Mouse (Mus musculus) liver (tissue): ENCODE results near the gene Zfp212.
A peak's percentile ranks its signal among the peaks of the same experiment; 100 is the strongest.
"Not testable (repeated sequence)": the region's sequence is repeated elsewhere in the genome, so short reads cannot be mapped to it uniquely, and the experiment has no call there.

Source experiments
- DNase-seq: peaks from one replicate; pipeline ENCODE4 v3.0.0-alpha.2; 2020; ENCODE audit warnings: mixed read lengths

Gene Zfp212

DNA sequence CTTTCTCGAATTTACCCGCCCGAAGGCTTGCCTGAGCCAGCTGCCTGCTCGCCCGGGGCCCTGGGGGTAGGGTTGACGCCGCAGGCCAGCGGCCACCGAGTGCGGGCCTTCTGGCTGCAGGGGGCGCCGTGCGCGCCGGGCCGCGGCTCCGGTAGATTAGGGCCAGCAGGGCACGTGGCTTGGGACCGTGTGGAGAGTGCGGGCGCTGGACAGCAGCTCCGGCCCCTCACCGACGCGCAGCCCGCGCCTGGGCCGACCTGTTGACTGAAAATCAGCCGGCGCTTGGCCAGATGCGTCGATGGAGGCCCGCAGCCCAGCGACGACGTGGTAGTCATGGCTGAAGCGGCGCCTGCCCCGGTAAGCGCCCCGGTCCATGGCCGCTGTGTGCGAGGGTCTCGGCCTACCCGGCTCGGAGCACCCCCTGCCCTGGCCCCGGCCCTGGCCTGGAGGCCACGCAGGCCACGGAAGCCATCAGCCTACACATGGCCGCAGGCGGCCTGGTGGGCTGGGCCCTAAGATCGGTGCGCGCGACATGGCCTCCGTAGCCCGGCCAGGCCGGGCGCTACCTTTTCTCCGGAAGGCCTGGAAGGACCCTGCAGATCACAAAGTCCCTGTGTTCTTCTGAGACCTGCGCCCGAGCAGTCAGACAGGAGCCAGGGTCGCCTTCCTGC is 22.9 kb downstream of the Zfp212 start:
- DNase-seq = peak; percentile 85

DNA sequence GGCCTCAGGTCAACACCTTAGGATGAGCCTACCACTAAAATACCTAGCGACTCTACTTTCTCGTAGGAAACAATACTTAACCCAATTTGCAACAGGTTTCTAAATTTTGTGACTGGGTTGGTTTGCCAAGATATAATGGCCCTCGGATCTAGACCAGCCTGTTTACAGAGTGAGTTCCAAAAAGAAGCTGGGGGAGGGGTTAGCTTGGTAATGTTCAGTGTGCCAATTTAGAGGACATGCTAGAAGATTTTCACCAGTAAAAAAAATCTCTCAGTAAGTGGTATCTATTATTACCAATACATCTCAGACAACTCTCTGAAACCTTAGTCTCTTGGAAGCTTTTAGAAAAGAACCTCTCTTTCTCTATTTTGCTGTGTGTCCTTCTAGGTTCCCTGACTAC is 23.4 kb downstream of the Zfp212 start:
- DNase-seq = no peak

DNA sequence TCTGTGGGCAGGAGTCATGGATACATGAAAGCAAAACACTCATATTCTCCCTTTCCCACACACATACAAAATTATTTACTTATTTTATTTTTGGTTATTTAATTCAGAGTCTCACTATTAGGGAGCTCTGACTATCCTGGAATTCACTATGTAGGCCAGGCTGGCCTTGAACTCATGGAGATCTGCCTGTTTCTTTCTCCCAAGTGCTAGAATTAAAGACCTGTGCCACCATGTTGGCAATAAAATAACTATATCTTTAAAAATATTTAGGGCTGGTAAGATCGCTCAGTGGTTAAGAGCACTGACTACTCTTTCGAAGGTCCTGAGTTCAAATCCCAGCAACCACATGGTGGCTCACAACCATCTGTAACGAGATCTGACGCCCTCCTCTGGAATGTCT is 27.1 kb downstream of the Zfp212 start:
- DNase-seq = no peak

DNA sequence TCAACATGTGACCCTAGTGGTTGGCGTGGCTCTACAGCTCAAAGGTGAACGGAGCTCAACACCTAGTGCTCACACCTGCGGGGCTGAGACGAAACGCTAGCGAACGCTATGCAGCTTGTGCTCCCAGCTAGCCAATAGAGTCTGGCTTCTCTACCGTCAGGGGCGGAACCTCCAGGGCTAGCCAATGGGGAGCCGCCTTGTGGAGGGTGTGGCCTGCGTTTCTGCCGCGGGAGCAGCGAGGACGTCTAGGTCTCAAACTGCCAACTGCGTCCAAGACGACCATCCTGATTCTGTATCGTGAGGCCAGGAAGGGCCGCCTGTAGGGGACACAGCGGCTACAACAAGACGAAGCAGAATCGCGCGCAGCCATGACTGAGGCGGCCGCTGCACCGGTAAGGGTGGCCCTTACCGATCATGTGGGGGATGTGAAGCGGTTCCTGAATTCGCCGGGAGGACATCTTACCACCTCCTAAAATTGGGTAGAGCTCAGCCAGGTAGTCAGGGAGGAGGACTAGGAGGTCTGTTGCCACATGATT is 33.0 kb downstream of the Zfp212 start, which contains the start of gene Zfp956:
Gene Zfp956, plus strand, starts transcription at position 200 of the 536 bp plus-strand sequence.
- peak; percentile 96 for DNase-seq

DNA sequence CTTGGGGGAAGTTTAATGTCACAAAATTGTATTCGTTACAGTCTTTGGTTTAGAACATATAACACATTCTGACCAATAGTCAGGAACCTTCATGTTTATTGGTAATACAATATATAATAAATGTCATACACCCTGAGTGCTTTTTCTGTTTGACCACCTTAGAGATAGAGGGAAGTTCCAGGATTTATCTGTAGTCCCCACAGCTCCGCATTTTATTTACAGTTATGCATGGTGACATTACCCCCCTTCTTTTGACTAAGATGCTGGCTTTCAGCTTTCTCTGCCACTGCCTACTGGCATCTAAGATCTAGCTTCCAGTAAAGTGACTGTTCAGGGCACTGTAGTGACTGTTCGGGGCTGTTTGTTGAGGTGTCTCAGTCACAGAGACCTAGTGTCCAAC is 34.1 kb downstream of the Zfp212 start:
- no peak for DNase-seq

DNA sequence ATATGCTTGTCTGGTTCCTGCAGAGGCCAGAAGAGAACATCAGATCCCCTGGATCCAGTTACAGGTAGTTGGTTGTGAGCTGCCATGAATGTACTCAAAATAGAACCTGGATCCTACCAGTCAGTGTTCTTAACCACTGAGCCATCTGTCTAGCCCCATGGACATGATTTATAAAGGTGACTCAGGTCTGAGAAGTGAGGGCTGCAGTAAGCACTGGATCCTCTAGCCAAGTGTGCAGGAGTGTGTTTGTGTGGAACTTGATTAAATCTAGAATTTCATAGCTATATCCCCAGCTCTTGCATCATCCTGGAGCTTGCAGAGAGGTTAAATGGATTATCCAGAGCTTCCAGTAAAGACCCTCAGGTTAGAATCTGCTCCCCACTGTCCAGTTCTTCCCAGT is 37.5 kb downstream of the Zfp212 start:
- DNase-seq = no peak

DNA sequence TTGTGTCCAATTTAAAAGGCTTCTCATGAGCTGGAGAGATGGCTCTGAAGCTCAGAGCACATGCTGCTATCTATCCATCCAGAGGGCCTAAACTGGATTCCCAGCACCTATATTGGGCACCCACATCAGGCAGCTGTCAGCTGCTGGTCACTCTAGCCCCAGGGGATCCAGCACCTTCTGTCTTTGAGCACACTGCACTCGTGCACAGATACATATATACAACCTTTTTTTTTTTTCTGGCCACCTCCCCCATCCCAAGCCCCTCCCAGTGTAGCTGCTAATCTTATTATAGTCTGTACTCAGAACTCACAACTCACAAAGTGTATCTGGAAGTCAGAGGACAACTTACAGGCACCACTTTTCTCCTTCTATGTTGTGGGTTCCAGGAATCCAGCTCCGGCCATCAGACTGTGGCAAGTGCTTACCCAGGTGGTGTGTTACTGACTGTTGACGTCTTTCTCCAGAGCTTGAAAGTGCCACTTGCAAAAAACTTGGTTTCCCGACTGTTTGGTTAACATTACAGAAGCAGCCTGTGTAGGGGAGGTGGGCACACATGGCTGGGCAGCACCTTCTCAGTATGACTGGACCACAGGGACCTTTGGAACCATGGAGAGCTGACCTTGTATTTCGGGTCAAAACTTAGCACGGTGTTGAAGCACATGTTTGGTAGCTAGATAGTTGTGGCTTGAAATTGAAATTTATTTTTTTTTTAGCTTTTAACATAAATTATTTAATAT is 40.6 kb downstream of the Zfp212 start:
- DNase-seq = no peak

DNA sequence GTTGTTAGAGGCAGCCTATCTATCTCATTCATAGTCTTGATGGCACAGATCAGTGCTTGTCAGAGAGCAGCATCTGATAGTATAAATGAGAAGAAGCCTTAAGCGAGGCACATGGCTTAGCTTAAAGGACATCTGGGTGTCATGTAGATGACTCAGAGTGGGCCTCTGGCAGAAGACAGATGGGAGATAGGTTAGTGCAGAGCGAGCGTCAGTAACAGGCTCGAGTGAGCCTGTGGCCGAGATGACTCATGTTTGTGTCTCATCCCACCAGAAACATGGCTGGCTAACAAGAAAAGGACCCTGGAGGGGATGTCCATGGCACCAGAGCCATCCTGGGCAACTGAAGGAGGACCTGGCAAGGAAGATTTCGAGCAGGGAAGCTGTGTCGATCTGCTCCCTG is 42.8 kb downstream of the Zfp212 start:
- DNase-seq = no peak

DNA sequence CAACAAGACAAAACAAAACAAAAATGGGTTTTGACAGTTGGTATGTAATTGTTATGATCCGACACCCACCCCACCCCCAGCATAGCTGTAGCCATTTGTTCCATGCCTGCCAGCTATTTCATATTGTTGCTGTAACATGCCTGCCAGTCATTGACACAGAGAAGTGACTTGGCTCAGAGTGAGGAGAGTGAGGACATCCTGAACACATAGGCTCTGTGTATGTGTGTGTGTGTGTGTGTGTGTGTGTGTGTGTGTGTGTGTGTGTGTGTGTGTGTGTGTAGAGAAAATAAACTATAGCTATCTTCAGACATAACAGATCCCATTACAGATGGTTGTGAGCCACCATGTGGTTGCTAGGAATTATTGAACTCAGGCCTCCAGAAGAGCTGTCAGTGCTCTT is 47.9 kb downstream of the Zfp212 start:
- not testable (repeated sequence) for DNase-seq

DNA sequence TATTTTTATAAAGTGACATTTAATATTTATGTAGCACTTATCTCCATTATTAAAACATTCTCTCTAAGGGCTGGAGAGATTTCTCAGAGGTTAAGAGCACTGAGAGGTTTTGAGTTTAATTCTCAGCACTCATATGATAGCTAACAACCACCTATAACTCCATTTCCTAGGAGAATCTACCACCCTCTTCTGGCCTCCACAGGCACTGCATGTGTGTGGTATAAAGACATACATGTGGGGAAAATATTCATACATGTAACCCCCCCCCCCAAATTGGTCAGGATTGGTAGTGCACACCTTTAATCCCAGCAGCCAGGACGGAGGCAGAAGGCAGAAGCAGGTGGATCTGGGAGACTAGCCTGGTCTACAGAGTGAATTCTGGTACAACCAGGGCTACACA is 54.3 kb downstream of the Zfp212 start:
- no peak for DNase-seq

DNA sequence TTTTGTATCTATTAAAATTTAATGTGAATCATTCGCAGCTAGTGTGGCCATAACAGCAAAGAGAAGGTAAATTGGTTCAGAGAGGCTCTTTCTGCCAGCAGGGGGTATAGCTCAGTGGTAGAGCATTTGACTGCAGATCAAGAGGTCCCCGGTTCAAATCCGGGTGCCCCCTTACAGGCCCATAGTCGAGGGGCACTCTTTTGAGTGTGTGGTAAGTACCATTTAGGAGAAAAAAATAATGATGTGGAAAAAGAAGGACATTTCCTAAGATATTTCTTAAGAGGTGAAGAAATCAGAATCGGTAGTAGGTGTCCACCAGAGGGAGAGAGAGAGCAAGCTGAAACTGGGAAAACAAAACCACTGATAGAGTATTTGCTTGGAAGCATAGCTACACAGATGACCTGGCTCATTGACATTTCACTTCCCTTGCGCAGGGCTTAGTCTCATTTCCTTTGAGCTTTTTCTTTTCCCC is 58.7 kb downstream of the Zfp212 start:
- peak; percentile 79 for DNase-seq
